Mouse (Mus musculus): ENCODE measurements around the gene Mrgprb8. TPM values are rescaled to one million over a fixed set of nuclear protein-coding genes. Genes with fewer than 3 reads are reported as not detected.
"Not testable (repeated sequence)": the region's sequence is repeated elsewhere in the genome, so short reads cannot be mapped to it uniquely, and the experiment has no call there.

The Mrgprb8 gene
- total RNA-seq (2021), result not detected
- long read RNA-seq, experiment 1, result 0 reads
- long read RNA-seq, experiment 2, result 0 reads

- no peak for DNase-seq (ENCODE audit: low spot score)
Measured at GRCm38 (mm10) chr7:48388226-48388625, at the start of gene Mrgprb8. Gene Mrgprb8, plus strand, starts transcription at chr7:48388526.

DNA sequence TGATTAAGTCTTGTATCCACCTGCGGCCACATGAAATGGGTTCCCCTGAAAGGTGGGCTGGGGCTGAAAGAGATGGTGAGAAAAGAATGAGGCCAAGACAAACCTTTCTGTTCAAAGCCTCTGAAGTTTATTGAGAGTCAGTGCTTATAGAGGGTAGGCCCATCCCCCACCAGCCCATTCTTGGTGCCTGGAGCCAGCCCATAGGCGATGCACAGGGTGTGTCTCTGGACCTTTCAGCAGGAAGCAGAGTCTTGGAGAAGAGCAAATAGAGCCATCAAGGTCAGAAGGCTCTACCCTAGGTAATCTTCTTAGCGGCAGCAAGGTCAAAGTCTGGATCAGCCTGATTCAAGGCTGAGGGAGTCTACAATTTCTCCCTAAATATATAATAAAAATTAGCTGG lies 47.6 kb downstream of the Mrgprb8 start:
- DNase-seq (ENCODE audit: low spot score), result not testable (repeated sequence)

DNA sequence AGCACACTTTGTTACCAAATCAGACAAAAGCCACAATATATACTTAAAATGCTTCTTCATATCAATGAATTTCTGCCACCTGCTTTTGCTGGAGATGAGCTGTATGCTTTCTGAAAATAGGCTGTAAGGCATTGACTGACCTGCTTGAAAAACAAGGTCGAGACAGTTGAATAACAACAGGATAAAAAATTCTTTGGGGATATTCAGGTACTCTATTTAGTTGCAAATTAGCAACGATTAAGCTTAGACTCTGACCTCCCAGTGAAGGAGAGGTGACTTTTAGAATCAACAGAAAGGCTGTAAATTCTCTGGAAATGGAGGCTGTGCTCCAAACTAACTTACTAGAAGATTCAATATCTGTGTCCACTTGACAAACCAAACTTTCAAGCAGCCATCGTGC lies 48.3 kb downstream of the Mrgprb8 start:
- no peak for DNase-seq (ENCODE audit: low spot score)

Other genes starting within 250 kb of the Mrgprb8 start
- not detected for gene Mrgprb5, start 219.5 kb upstream of the Mrgprb8 start, total RNA-seq (2021)
- not detected for gene Mrgprb4, start 189.2 kb upstream of the Mrgprb8 start, total RNA-seq (2021)
- gene Mrgprb1, start 67.8 kb downstream of the Mrgprb8 start, total RNA-seq (2021), result under 1 TPM; 0.30 to 0.85 TPM
- under 1 TPM in 1 of 2 experiments, not detected in 1; 0.09 TPM for gene Mrgprx2, start 110.8 kb downstream of the Mrgprb8 start, total RNA-seq (2021)
- under 1 TPM in 1 of 2 experiments, not detected in 1; 0.21 TPM for gene Mrgprb2, start 169.6 kb downstream of the Mrgprb8 start, total RNA-seq (2021)

Data from gastrocnemius, adult 18-20 months (tissue).